Mouse (Mus musculus): ENCODE results near the gene Orm2. TPM values are rescaled to one million over a fixed set of nuclear protein-coding genes. Genes with fewer than 3 reads are reported as not detected.

Orm2 gene
- polyA plus RNA-seq, 1 experiment from 2014 or later, result not detected

DNA sequence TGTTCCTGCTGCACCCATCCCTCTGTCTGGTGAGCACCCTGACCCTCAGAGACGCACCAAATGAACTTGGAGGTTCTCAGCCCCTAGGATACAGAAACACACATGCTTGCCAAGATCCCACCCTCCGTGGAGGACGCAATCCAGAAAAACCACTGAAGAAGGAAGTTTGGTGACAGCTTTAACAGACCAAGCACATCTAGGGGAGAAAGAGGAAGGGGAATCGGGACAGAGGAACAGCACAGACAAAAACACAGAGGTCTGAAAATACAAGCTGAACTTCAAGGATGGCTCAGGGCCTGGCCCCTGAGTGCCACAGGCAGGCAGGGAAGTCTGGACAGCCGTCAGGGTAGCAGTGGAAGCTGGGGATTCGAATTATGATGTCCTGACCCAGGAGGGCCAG lies 39.4 kb downstream of the Orm2 start:
- peaks cover 13% of the 10 kb centered on the region; the same call in 1 of the 2 replicates for H3K36me3 ChIP-seq (replicated peaks)
- peaks cover 65% of the 10 kb centered on the region for H3K4me1 ChIP-seq
- no peaks in the 10 kb centered on the region for H3K27me3 ChIP-seq (replicated peaks; ENCODE audit: low read depth, poor library complexity, severe bottlenecking)
- no peak for DNase-seq (ENCODE audit: low spot score)
- no peak overlapping the region for H3K4me3 ChIP-seq
- 82% methylated on average over 6 of the region's 6 CpGs for WGBS
- no peak overlapping the region for H3K27ac ChIP-seq (replicated peaks)
- H3K9me3 ChIP-seq, result no peaks in the 10 kb centered on the region

DNA sequence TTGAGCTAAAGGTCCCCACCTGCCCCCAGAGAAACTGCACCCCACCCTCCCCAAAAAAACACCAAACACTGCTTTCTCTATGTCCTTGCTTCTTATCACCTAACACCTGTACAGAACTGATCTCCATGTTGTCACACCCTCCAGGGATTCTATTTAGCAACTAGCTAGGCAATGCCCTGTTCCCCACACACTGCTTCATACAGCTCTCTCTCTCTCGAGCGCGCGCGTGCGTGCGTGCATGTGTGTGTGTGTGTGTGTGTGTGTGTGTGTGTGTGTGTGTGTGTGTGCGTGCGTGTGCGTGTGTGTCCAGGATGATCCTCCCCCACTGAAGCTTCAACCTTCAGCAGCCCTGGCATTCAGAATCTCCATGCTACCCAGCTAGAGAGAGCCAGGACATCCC lies 39.8 kb downstream of the Orm2 start:
- Histone ChIP-seq H3K27me3 (replicated peaks; ENCODE audit: low read depth, poor library complexity, severe bottlenecking) (no peaks in the 10 kb centered on the region), H3K9me3 (no peaks in the 10 kb centered on the region), H3K4me3 (peak overlapping the region; percentile 52; the same call in 1 of the 2 replicates), H3K36me3 (replicated peaks) (peaks cover 10% of the 10 kb centered on the region; the same call in 1 of the 2 replicates), H3K27ac (replicated peaks) (peak overlapping the region; percentile 93), H3K4me1 (peaks cover 65% of the 10 kb centered on the region)
- WGBS, result 92% methylated on average over 10 of the region's 10 CpGs
- no peak for DNase-seq (ENCODE audit: low spot score)

DNA sequence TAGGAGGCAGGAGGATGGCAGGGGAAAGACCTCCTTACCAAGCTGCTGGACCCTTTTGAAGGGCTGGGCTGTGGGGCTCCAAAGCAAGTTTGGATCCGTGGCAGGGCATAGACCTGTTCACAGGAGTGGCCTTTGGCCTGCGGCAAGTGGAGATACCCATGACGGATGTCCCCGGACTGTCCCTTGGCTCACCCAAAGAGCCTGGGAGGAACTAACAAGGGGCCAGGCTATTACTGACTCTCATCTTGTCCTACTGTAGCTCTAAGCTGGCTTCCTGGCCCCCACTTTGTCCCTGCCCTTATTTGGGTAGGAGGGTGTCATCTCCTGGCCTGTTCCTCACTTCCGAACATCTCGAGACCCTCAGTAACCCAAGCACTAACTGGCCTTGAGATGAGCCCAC lies 40.3 kb downstream of the Orm2 start:
- Histone ChIP-seq H3K36me3 (replicated peaks) (peaks cover 5% of the 10 kb centered on the region; the same call in 1 of the 2 replicates), H3K4me3 (peak overlapping the region; percentile 52), H3K27ac (replicated peaks) (peak overlapping the region; percentile 93), H3K27me3 (replicated peaks; ENCODE audit: low read depth, poor library complexity, severe bottlenecking) (no peaks in the 10 kb centered on the region), H3K4me1 (peaks cover 65% of the 10 kb centered on the region), H3K9me3 (no peaks in the 10 kb centered on the region)
- DNase-seq (ENCODE audit: low spot score), result no peak
- 69% methylated on average over 6 of the region's 6 CpGs for WGBS

DNA sequence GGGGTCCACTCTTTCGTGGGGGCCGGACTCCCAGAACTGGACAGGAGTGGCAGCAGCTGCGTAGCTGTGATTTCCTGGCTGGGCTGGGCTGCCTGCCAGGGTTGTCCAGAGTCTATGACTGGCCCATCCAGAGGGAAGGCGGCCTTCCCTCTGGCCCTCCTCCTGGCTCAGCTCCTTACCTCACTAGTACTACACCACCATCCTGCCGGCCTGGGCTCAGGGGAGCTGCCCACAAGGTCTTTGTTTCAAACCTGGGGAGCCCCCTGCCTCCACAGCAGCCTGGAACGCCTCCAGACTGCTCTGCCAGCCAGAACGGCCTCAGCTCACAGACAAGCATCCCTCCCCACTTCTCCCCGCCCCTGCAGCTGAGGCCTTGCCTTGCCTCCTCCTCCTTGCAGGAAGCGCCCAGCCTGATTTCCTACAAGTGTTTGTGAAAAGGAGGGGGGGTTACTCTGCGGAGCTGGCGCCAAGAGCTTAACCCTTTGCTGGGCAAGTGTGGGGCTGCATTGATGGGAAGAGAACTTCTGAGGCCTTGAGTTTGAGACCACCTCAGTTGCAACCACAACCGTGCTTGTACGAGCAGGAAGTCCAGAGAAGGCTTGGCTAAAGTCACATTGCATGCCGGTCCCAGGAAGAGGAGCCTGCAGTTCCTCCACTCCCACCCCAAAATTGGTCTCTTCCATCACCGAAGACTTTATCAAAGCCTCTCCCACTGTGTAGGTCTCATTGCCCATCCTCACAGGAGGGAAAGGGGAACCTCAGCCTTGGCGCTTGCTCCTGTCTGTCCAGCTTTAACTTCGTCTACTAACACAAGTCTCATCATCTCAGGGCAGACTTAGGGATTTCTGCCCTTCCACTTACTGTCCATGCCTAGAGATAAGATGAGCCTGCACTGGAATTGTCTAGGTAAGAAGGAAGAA lies 41.1 kb downstream of the Orm2 start, which contains the start of gene Akna:
Gene Akna (minus strand): TSS at position 315 of the 920 bp plus-strand sequence.
- peak within 1 kb of the TSS; percentile 93 for H3K27ac ChIP-seq (replicated peaks)
- WGBS, result 17% methylated on average over 17 of the region's 17 CpGs
- DNase-seq (ENCODE audit: low spot score), result peak; percentile 88

DNA sequence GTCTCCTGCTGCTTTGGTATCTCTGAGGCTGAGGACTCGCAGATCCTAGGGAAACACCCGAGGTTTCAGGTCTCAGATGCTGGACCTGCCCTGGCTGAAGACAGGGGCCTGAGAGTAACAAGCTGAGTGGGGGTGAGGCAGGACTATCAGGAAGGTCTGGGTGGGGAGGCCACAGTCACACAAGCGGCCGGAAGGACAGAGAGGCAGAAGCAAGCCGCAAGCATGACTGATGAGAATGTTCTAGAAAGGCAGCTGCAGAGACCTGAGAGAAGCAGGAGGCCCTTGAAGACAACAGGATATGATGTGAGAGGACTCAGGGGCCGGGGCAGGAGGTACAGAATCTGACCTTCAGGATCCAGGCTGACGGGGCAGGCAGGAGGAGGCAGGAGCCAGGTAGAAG lies 42.0 kb downstream of the Orm2 start:
- 70% methylated on average over 7 of the region's 7 CpGs for WGBS
- peaks cover 12% of the 10 kb centered on the region for H3K27me3 ChIP-seq (replicated peaks; ENCODE audit: low read depth, poor library complexity, severe bottlenecking)
- H3K4me1 ChIP-seq, result peaks cover 67% of the 10 kb centered on the region
- peak overlapping the region; percentile 93 for H3K27ac ChIP-seq (replicated peaks)
- no peak overlapping the region for H3K4me3 ChIP-seq
- no peaks in the 10 kb centered on the region for H3K36me3 ChIP-seq (replicated peaks)
- no peaks in the 10 kb centered on the region for H3K9me3 ChIP-seq
- no peak for DNase-seq (ENCODE audit: low spot score)

More for the DNA sequence above, 41.1 kb downstream of the Orm2 start, which contains the start of gene Akna:
- H3K27me3 ChIP-seq (replicated peaks; ENCODE audit: low read depth, poor library complexity, severe bottlenecking), result peaks cover 4% of the 10 kb centered on the region; the same call in 1 of the 2 replicates
- H3K4me1 ChIP-seq, result peaks cover 67% of the 10 kb centered on the region
- no peaks in the 10 kb centered on the region for H3K36me3 ChIP-seq (replicated peaks)
- peak within 1 kb of the TSS; percentile 52 for H3K4me3 ChIP-seq
- H3K9me3 ChIP-seq, result no peaks in the 10 kb centered on the region

DNA sequence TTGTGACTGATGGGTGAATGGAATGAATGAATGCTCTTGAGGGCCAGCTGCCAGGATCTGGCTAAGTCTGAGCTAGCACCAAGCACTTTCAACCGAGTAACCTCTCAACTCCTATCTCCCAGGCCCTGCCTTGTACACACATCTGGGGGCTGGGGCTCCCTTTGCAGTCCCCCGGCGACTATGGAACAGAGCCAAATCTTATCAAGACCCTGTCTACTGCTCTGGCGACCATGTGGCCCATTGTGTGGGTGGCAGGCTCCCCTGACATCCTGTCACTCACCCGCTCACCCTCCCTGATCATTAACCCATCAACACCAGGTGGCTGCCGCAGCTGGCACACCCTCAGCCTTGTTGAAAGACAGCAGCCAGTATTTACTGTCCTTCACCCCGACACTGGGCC lies 42.8 kb downstream of the Orm2 start:
- WGBS, result 49% methylated on average over 7 of the region's 7 CpGs
- Histone ChIP-seq H3K27me3 (replicated peaks; ENCODE audit: low read depth, poor library complexity, severe bottlenecking) (peaks cover 13% of the 10 kb centered on the region), H3K4me3 (no peak overlapping the region), H3K4me1 (peaks cover 67% of the 10 kb centered on the region), H3K9me3 (no peaks in the 10 kb centered on the region), H3K27ac (replicated peaks) (peak overlapping the region; percentile 93), H3K36me3 (replicated peaks) (no peaks in the 10 kb centered on the region)
- DNase-seq (ENCODE audit: low spot score), result no peak

DNA sequence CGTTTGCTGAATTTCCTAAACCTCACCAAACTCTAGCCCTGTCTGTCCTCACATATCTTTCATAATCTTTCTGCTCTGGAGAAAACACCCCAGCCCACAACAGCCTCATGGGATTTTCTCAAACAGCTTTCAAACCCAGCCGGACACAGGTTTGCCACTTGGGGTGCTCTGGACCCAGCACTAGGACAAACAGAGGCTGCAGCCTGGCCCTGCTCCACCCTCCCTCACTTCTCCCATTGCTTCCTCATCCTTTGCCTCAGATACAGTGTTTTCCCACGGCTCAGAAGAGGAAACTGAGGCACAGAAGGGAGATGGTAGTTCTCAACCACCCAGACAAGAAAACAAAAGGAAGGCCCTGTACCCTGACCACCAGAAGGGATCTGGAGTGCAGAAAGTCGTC lies 43.4 kb downstream of the Orm2 start:
- Histone ChIP-seq H3K4me3 (no peak overlapping the region), H3K36me3 (replicated peaks) (no peaks in the 10 kb centered on the region), H3K9me3 (no peaks in the 10 kb centered on the region), H3K4me1 (peaks cover 65% of the 10 kb centered on the region), H3K27ac (replicated peaks) (no peak overlapping the region), H3K27me3 (replicated peaks; ENCODE audit: low read depth, poor library complexity, severe bottlenecking) (peaks cover 13% of the 10 kb centered on the region)
- WGBS, result 63% methylated on average over 4 of the region's 4 CpGs
- no peak for DNase-seq (ENCODE audit: low spot score)

DNA sequence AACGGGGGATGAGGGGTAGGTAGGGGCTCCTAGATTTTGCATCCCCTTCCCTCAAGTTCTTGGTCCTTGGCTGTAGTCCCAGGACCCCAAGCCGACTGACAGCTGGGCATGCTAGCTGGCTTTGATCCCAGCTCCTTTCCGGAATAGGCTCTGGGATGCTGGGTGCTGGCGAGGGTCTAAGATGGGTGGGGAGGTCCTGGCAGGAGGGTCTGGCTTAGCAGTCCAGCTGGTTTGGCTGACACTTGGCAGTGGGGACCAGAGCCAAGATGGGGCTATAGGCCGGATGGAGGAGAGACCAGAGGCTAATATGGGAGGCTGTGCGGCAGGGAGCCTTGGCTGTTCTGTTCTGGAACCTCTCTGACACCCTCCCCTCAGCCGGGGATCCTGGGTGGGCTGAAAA lies 46.0 kb downstream of the Orm2 start:
- peak overlapping the region; percentile 76; the same call in 1 of the 2 replicates for H3K4me3 ChIP-seq
- H3K27me3 ChIP-seq (replicated peaks; ENCODE audit: low read depth, poor library complexity, severe bottlenecking), result peaks cover 13% of the 10 kb centered on the region
- 0 out of 2 replicates have a peak overlapping the region, but pooled peaks have one; percentile 35 for H3K27ac ChIP-seq (replicated peaks)
- 68% methylated on average over 7 of the region's 7 CpGs for WGBS
- no peaks in the 10 kb centered on the region for H3K36me3 ChIP-seq (replicated peaks)
- no peaks in the 10 kb centered on the region for H3K9me3 ChIP-seq
- DNase-seq (ENCODE audit: low spot score), result no peak
- H3K4me1 ChIP-seq, result peaks cover 48% of the 10 kb centered on the region

DNA sequence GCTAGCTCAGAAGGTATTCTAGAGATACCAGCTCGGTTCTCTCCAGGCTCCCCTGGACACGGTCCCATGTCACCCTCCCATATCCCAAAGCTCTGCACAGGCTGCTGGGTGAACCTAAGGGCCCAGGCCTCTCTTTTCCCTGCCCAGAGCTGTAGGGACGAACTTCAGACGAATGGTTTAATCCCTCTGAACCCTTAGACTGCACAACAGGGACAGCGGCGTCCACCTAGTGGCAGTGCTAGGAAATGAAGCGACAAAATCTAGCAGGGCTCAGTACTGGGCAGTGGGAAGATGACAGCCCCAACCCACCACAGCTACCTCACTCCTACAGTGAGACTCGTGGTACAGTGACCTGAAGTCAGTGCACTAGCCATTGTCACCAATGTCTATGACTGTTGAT lies 46.4 kb downstream of the Orm2 start:
- WGBS, result 10% methylated on average over 8 of the region's 8 CpGs

DNA sequence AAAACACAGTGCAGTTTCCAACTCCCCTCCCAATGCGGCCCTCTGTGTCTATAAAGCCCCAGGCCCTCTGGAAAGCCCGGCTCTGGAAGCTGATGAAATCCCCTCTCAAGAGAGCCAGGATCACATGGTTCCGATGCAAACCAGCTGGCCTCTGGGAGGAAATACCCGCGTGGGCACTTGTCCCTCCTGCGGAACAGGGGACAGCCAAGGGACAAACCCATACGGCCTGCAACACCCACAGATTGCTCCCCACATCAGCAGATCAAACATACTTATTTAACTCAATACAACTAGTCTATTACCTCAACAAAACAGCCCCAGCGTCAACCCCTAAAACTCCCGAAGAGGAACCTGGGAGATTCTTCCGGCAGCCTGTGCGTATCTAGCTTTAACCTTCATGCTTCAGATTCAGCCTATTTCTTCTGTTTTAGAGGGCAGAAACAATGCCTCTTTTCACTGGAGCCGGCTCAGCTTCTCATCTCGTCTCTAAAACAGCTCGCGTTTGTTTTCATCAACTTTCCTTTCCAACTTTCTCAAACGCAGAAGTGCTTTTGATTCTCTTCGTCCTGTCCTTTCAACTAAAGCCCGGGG lies 47.2 kb downstream of the Orm2 start:
- Histone ChIP-seq H3K27ac (replicated peaks) (peak overlapping the region; percentile 82), H3K36me3 (replicated peaks) (no peaks in the 10 kb centered on the region), H3K4me3 (peak overlapping the region; percentile 76), H3K9me3 (no peaks in the 10 kb centered on the region), H3K27me3 (replicated peaks; ENCODE audit: low read depth, poor library complexity, severe bottlenecking) (peaks cover 13% of the 10 kb centered on the region), H3K4me1 (peaks cover 37% of the 10 kb centered on the region)
- peak; percentile 56 for DNase-seq (ENCODE audit: low spot score)
- 3% methylated on average over 18 of the region's 18 CpGs for WGBS

More for the DNA sequence above, 46.4 kb downstream of the Orm2 start:
- H3K27ac ChIP-seq (replicated peaks), result 0 out of 2 replicates have a peak overlapping the region, but pooled peaks have one; percentile 35
- H3K9me3 ChIP-seq, result no peaks in the 10 kb centered on the region
- H3K27me3 ChIP-seq (replicated peaks; ENCODE audit: low read depth, poor library complexity, severe bottlenecking), result peaks cover 13% of the 10 kb centered on the region
- peaks cover 44% of the 10 kb centered on the region for H3K4me1 ChIP-seq
- peak overlapping the region; percentile 76 for H3K4me3 ChIP-seq
- no peaks in the 10 kb centered on the region for H3K36me3 ChIP-seq (replicated peaks)
- peak; percentile 75 for DNase-seq (ENCODE audit: low spot score)

DNA sequence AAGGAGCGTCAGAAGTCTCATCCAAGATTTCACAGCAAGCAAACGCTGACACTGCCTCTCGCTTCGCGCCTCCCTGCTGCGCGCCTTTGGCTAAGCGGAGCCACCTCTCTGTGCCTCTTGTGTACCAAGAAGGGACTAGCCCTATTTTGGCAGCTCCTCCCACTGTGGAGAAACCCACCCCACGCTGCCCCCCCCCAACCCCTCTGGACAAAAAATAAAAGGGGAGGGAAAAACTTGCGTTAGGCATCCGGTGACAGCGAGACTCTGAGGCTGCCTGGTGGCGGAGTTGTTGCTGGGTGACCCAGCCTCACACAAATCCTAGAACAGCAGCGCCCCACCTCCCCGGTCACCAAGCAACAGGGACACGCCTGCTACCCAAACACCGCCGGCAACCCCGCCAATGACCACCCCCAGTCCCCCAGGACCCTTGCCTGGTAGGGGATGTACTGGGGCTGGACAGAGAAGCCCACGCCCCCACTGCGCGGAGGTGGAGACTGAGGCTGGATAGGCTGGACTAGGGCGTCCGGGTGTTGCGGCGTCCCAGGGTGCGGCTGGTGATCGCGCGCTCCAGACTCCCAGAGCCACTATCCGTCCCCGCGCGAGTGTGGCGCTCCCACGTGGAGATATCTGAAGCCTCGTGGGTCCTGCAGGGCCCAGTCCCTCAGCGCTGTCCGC lies 47.8 kb downstream of the Orm2 start:
- peaks cover 13% of the 10 kb centered on the region for H3K27me3 ChIP-seq (replicated peaks; ENCODE audit: low read depth, poor library complexity, severe bottlenecking)
- under 1% methylated on average over 39 of the region's 39 CpGs for WGBS
- peak; percentile 84 for DNase-seq (ENCODE audit: low spot score)
- peak overlapping the region; percentile 82 for H3K27ac ChIP-seq (replicated peaks)
- H3K9me3 ChIP-seq, result no peaks in the 10 kb centered on the region
- peak overlapping the region; percentile 76 for H3K4me3 ChIP-seq
- no peaks in the 10 kb centered on the region for H3K36me3 ChIP-seq (replicated peaks)
- H3K4me1 ChIP-seq, result peaks cover 30% of the 10 kb centered on the region

DNA sequence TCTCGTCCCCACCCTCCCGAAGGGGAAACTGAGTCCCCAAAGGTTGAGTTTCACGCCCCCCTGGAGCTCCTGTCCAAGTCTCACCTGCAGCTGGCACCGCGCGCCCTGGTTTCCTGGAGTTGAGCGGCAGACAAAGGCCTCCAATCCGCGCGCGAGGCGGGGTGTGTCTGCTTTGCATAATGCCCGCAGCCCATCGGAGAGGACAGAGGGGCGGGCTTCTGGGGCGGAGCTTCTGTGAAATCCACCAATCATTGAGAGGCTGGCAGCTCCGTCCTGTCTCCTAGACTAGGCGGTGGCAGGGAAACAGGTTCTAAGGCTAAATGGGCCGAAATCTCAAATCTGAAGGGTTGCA lies 48.3 kb downstream of the Orm2 start:
- H3K36me3 ChIP-seq (replicated peaks), result 0 out of 2 replicates have a peak, but pooled peaks cover 2% of the 10 kb centered on the region
- peaks cover 13% of the 10 kb centered on the region for H3K27me3 ChIP-seq (replicated peaks; ENCODE audit: low read depth, poor library complexity, severe bottlenecking)
- WGBS, result under 1% methylated on average over 19 of the region's 19 CpGs
- no peaks in the 10 kb centered on the region for H3K9me3 ChIP-seq
- peak overlapping the region; percentile 76 for H3K4me3 ChIP-seq
- H3K27ac ChIP-seq (replicated peaks), result peak overlapping the region; percentile 82
- peak; percentile 97 for DNase-seq (ENCODE audit: low spot score)
- peaks cover 25% of the 10 kb centered on the region for H3K4me1 ChIP-seq
